Mouse (Mus musculus) myocyte (in vitro differentiated cells): Measurements from ENCODE around the gene Stx4a. TPM values are rescaled to one million over a fixed set of nuclear protein-coding genes. Genes with fewer than 3 reads are reported as not detected.

Experiments
- H3K27me3 ChIP-seq: one replicate; pipeline ENCODE4 v1.6.1; 2011; ENCODE audit not compliant: control insufficient read depth, insufficient read depth, insufficient read length
- H3K36me3 ChIP-seq: one replicate; pipeline ENCODE4 v1.6.1; 2011; ENCODE audit not compliant: control insufficient read depth, insufficient read depth
- H3K4me2 ChIP-seq: one replicate; pipeline ENCODE4 v1.6.1; 2011; ENCODE audit warnings: low read depth, control low read depth
- H3K4me3 ChIP-seq: one replicate; pipeline ENCODE4 v1.5.1; 2011; ENCODE audit warnings: mild to moderate bottlenecking, control low read depth, moderate library complexity
- H3K79me2 ChIP-seq: one replicate; pipeline ENCODE4 v1.6.1; 2011; ENCODE audit not compliant: control insufficient read depth, insufficient read depth
- H3ac ChIP-seq: one replicate; pipeline ENCODE4 v1.6.1; 2011; ENCODE audit not compliant: control insufficient read depth, insufficient read length
- CEBPB ChIP-seq: IDR thresholded peaks from 2 replicates; pipeline ENCODE4 v1.6.1; 2011; ENCODE audit warnings: mild to moderate bottlenecking, moderate library complexity; ENCODE audit not compliant: poor library complexity, insufficient read depth, severe bottlenecking
- E2F4 ChIP-seq: IDR thresholded peaks from one replicate; pipeline ENCODE4 v1.6.1; 2011; ENCODE audit warnings: mild to moderate bottlenecking, control low read depth, moderate library complexity; ENCODE audit not compliant: insufficient read depth
- MAX ChIP-seq: IDR thresholded peaks from one replicate; pipeline ENCODE4 v1.6.1; 2011; ENCODE audit warnings: low read depth, mild to moderate bottlenecking, control low read depth
- MYOD1 ChIP-seq, 3 experiments: IDR thresholded peaks; one replicate each; pipeline ENCODE4 v1.6.1; 2011; ENCODE audit warnings: control low read depth in 2 of 3, low read depth in 2 of 3, mild to moderate bottlenecking in 2 of 3, moderate library complexity in 1 of 3; ENCODE audit not compliant: insufficient read length in 2 of 3, control insufficient read depth in 1 of 3
- MYOG ChIP-seq, 3 experiments: IDR thresholded peaks; one replicate each; pipeline ENCODE4 v1.6.1; 2011; ENCODE audit warnings: control low read depth in 2 of 3, low read depth in 2 of 3, mild to moderate bottlenecking in 2 of 3; ENCODE audit not compliant: insufficient read length in 2 of 3, control insufficient read depth in 1 of 3, insufficient read depth in 1 of 3
- POLR2A ChIP-seq: IDR thresholded peaks from one replicate; pipeline ENCODE4 v1.6.1; 2011; ENCODE audit warnings: low read depth, mild to moderate bottlenecking, control low read depth, moderate library complexity; ENCODE audit not compliant: insufficient read length
- POLR2AphosphoS2 ChIP-seq: IDR thresholded peaks from one replicate; pipeline ENCODE4 v1.6.1; 2011; ENCODE audit warnings: low read depth, control low read depth; ENCODE audit not compliant: insufficient read length
- REST ChIP-seq: IDR thresholded peaks from one replicate; pipeline ENCODE4 v1.6.1; 2011; ENCODE audit warnings: mild to moderate bottlenecking, control low read depth, moderate library complexity; ENCODE audit not compliant: insufficient read depth, insufficient read length
- SRF ChIP-seq: IDR thresholded peaks from one replicate; pipeline ENCODE4 v1.6.1; 2011; ENCODE audit warnings: low read depth; ENCODE audit not compliant: control insufficient read depth, insufficient read length
- TCF12 ChIP-seq: IDR thresholded peaks from one replicate; pipeline ENCODE4 v1.6.1; 2011; ENCODE audit warnings: mild to moderate bottlenecking, control low read depth; ENCODE audit not compliant: poor library complexity, insufficient read depth, severe bottlenecking
- TCF3 ChIP-seq: IDR thresholded peaks from one replicate; pipeline ENCODE4 v1.6.1; 2011; ENCODE audit warnings: low read depth, control low read depth; ENCODE audit not compliant: insufficient read length
- USF1 ChIP-seq: IDR thresholded peaks from one replicate; pipeline ENCODE4 v1.6.1; 2011; ENCODE audit warnings: low read depth, mild to moderate bottlenecking, control low read depth, moderate library complexity
- polyA plus RNA-seq: library from polyadenylated mRNA; unstranded; fragments of >200 nt; fragmentation: generic; extraction: Trizol; gene quantifications from one replicate; pipeline ENCODE4 v1.2.1, GENCODE M21; 2012; ENCODE audit warnings: missing spikeins

Gene Stx4a
- polyA plus RNA-seq, 1 experiment: 73.0 TPM

- Histone ChIP-seq H3K36me3 (peaks cover 14% of the 10 kb centered on the region), H3K79me2 (no peaks in the 10 kb centered on the region), H3K4me3 (no peak overlapping the region), H3K27me3 (no peaks in the 10 kb centered on the region), H3K4me2 (no peak overlapping the region), H3ac (no peak overlapping the region)
- TF ChIP-seq MYOD1 (IDR thresholded peaks at IDR 0.05; ENCODE audit: control insufficient read depth in 1 of 3, insufficient read length in 2 of 3, low read depth in 2 of 3) (no peak), POLR2A (no peak), E2F4 (no peak), USF1 (no peak), SRF (no peak)
These were observed 24.4 kb upstream of the Stx4a start for GRCm38 (mm10) chr7:127799738-127800137.

GRCm38 (mm10) chr7:127800435-127801009 lies 23.6 kb upstream of the Stx4a start, which contains the start of gene Hsd3b7:
Gene Hsd3b7 (plus strand): TSS chr7:127800604.
- Histone ChIP-seq H3ac (no peak within 1 kb of the TSS), H3K4me3 (no peak within 1 kb of the TSS), H3K27me3 (no peaks in the 10 kb centered on the region), H3K4me2 (peak within 1 kb of the TSS; percentile 74), H3K36me3 (peaks cover 10% of the 10 kb centered on the region), H3K79me2 (no peaks in the 10 kb centered on the region)
- no peak for TF ChIP-seq E2F4
- peak; percentile 70 for TF ChIP-seq POLR2A
- TF ChIP-seq SRF: no peak
- TF ChIP-seq MAX: no peak
- no peak for TF ChIP-seq TCF3
- no peak for TF ChIP-seq REST
- no peak for TF ChIP-seq MYOG (IDR thresholded peaks at IDR 0.05; ENCODE audit: control insufficient read depth in 1 of 3, insufficient read depth in 1 of 3, insufficient read length in 2 of 3, low read depth in 2 of 3)
- no peak for TF ChIP-seq CEBPB
- no peak for TF ChIP-seq USF1
- no peak for TF ChIP-seq TCF12
- no peak for TF ChIP-seq MYOD1 (IDR thresholded peaks at IDR 0.05; ENCODE audit: control insufficient read depth in 1 of 3, insufficient read length in 2 of 3, low read depth in 2 of 3)
- TF ChIP-seq POLR2AphosphoS2: peak; percentile 95

GRCm38 (mm10) chr7:127801010-127801621 lies 23.0 kb upstream of the Stx4a start:
- no peak overlapping the region for H3K4me3 ChIP-seq

GRCm38 (mm10) chr7:127802313-127802712 lies 21.8 kb upstream of the Stx4a start:
- TF ChIP-seq MAX (no peak), TCF3 (no peak), TCF12 (no peak), MYOG (IDR thresholded peaks at IDR 0.05; ENCODE audit: control insufficient read depth in 1 of 3, insufficient read depth in 1 of 3, insufficient read length in 2 of 3, low read depth in 2 of 3) (no peak), SRF (no peak), USF1 (no peak), CEBPB (no peak), REST (no peak)
- H3K27me3 ChIP-seq: no peaks in the 10 kb centered on the region
- no peak overlapping the region for H3K4me3 ChIP-seq
- H3K79me2 ChIP-seq: no peaks in the 10 kb centered on the region
- H3K36me3 ChIP-seq: peaks cover 10% of the 10 kb centered on the region
- H3K4me2 ChIP-seq: no peak overlapping the region
- H3ac ChIP-seq: no peak overlapping the region

More at GRCm38 (mm10) chr7:127801010-127801621, 23.0 kb upstream of the Stx4a start:
- Histone ChIP-seq H3K27me3 (no peaks in the 10 kb centered on the region), H3K4me2 (peak overlapping the region; percentile 74), H3ac (no peak overlapping the region), H3K36me3 (peaks cover 10% of the 10 kb centered on the region), H3K79me2 (no peaks in the 10 kb centered on the region)
- TF ChIP-seq MYOG (IDR thresholded peaks at IDR 0.05; ENCODE audit: control insufficient read depth in 1 of 3, insufficient read depth in 1 of 3, insufficient read length in 2 of 3, low read depth in 2 of 3): peak in 1 of 3 experiments; percentile 4
- TF ChIP-seq MAX: no peak
- no peak for TF ChIP-seq POLR2AphosphoS2
- no peak for TF ChIP-seq POLR2A

GRCm38 (mm10) chr7:127808821-127809220 lies 15.3 kb upstream of the Stx4a start:
- Histone ChIP-seq H3K79me2 (no peaks in the 10 kb centered on the region), H3ac (no peak overlapping the region), H3K36me3 (no peaks in the 10 kb centered on the region), H3K4me2 (no peak overlapping the region), H3K4me3 (no peak overlapping the region), H3K27me3 (no peaks in the 10 kb centered on the region)
- no peak for TF ChIP-seq POLR2AphosphoS2
- TF ChIP-seq POLR2A: no peak
- TF ChIP-seq REST: no peak
